ENCODE assay signal across 15 mouse cellular contexts in genomic region chr7:79471436-79471835, GRCm38 (mm10). TPM values are rescaled to one million over a fixed set of nuclear protein-coding genes. Genes with fewer than 3 reads are reported as not detected.
A peak's percentile ranks its signal among the peaks of the same experiment; 100 is the strongest.
DNase-seq lines count a peak whose midpoint lies in the region; ATAC-seq and TF ChIP-seq lines count a peak whose summit lies in the region.
"Had no signal": no experiment of that assay in that cellular context is flagged by ENCODE, and none has a peak within 500 bp of the region (broad histone marks: within the 10 kb centered on the region; RNA-seq: fewer than 3 reads in every experiment).

No protein-coding gene starts in this region.

- 65% methylated on average over 7 of the region's 7 CpGs for WGBS in forebrain, postnatal 0 days
- 68% methylated on average over 7 of the region's 7 CpGs for WGBS in forebrain, embryonic 16.5 days
- 42% methylated on average over 7 of the region's 7 CpGs for WGBS in liver, embryonic 14.5 days (ENCODE audit: insufficient replicate concordance)
- 48% methylated on average over 7 of the region's 7 CpGs for WGBS in liver, embryonic 12.5 days (ENCODE audit: insufficient replicate concordance)

- H3K9me3 ChIP-seq in forebrain, postnatal 0 days (ENCODE audit: low read length), result no peaks in the 10 kb centered on the region
- no peaks in the 10 kb centered on the region for H3K9me3 ChIP-seq in forebrain, embryonic 16.5 days (ENCODE audit: control insufficient read depth, low read length)
- H3K9me3 ChIP-seq in liver, embryonic 14.5 days (ENCODE audit: control insufficient read depth, low read length), result no peaks in the 10 kb centered on the region
- no peaks in the 10 kb centered on the region for H3K9me3 ChIP-seq in liver, embryonic 12.5 days (replicated peaks)
- peaks cover 2% of the 10 kb centered on the region for H3K9me3 ChIP-seq in CH12.LX (replicated peaks; ENCODE audit: low read length)
- H3K9me3 ChIP-seq: embryonic facial prominence, embryonic 15.5 days; stomach, embryonic 15.5 days had no signal

- no peaks in the 10 kb centered on the region for H3K36me3 ChIP-seq in forebrain, postnatal 0 days (ENCODE audit: insufficient read depth)
- no peaks in the 10 kb centered on the region for H3K36me3 ChIP-seq in forebrain, embryonic 16.5 days (ENCODE audit: control insufficient read depth, insufficient read depth)
- no peaks in the 10 kb centered on the region for H3K36me3 ChIP-seq in liver, embryonic 14.5 days (replicated peaks; ENCODE audit: control insufficient read depth, insufficient read depth, low read depth)
- no peaks in the 10 kb centered on the region for H3K36me3 ChIP-seq in liver, embryonic 12.5 days
- H3K36me3 ChIP-seq in CH12.LX (replicated peaks in 1 of 2; ENCODE audit: control insufficient read depth in 1 of 2, insufficient read depth in 1 of 2, low read length in 1 of 2), result no peaks in the 10 kb centered on the region
- H3K36me3 ChIP-seq: embryonic facial prominence, embryonic 15.5 days; stomach, embryonic 15.5 days had no signal

- dilution Hi-C loops in CH12.LX (cut with MboI; ENCODE audit: extremely low pct_ligation_motif_present, extremely low pct_unique_long_range_greater_than_20kb, low sequenced_read_pairs), result no loop called here

- TF ChIP-seq RAD21 in CH12.LX (IDR thresholded peaks at IDR 0.05; ENCODE audit: low read depth, low read length), result peak; percentile 62

- H3K4me3 ChIP-seq in forebrain, postnatal 0 days (ENCODE audit: low read depth, low read length), result no peak overlapping the region
- no peak overlapping the region for H3K4me3 ChIP-seq in forebrain, embryonic 16.5 days (replicated peaks; ENCODE audit: low read length)
- no peak overlapping the region for H3K4me3 ChIP-seq in liver, embryonic 14.5 days (ENCODE audit: insufficient read depth in 1 of 2, low read depth in 2 of 2, low read length in 2 of 2)
- H3K4me3 ChIP-seq in liver, embryonic 12.5 days, result no peak overlapping the region
- no peak overlapping the region for H3K4me3 ChIP-seq in CH12.LX (replicated peaks in 1 of 3; ENCODE audit: low read depth in 2 of 3, low read length in 2 of 3, poor library complexity in 1 of 3)
- H3K4me3 ChIP-seq: embryonic facial prominence, embryonic 15.5 days; stomach, embryonic 15.5 days had no signal

- no peaks in the 10 kb centered on the region for H3K27me3 ChIP-seq in forebrain, postnatal 0 days (ENCODE audit: insufficient read depth, low read length)
- H3K27me3 ChIP-seq in forebrain, embryonic 16.5 days (replicated peaks; ENCODE audit: control insufficient read depth, insufficient read depth, low read length), result no peaks in the 10 kb centered on the region
- peaks cover 3% of the 10 kb centered on the region; the same call in 1 of the 2 replicates for H3K27me3 ChIP-seq in liver, embryonic 14.5 days (ENCODE audit: control insufficient read depth, insufficient read depth, low read length)
- H3K27me3 ChIP-seq in liver, embryonic 12.5 days (replicated peaks), result peaks cover 16% of the 10 kb centered on the region
- peaks cover 5% of the 10 kb centered on the region for H3K27me3 ChIP-seq in CH12.LX (replicated peaks)
- H3K27me3 ChIP-seq: stomach, embryonic 15.5 days had no signal

- in situ Hi-C loops in CH12.LX (cut with MboI; ENCODE audit: low pct_ligation_motif_present, low pct_unique_long_range_greater_than_20kb, low sequenced_read_pairs), result loop anchor here (25.0 kb wide), 1 partner anchor 209 kb away; the partner anchor contains the start of gene Abhd2

- no peaks in the 10 kb centered on the region for H3K4me1 ChIP-seq in forebrain, postnatal 0 days (ENCODE audit: insufficient read depth)
- peaks cover 12% of the 10 kb centered on the region for H3K4me1 ChIP-seq in forebrain, embryonic 16.5 days (replicated peaks; ENCODE audit: control insufficient read depth, insufficient read depth, low read length)
- peaks cover 12 to 18% of the 10 kb centered on the region in 2 experiments for H3K4me1 ChIP-seq in liver, embryonic 14.5 days (replicated peaks; ENCODE audit: control insufficient read depth in 2 of 2, insufficient read depth in 2 of 2, low read length in 1 of 2)
- peaks cover 35% of the 10 kb centered on the region for H3K4me1 ChIP-seq in liver, embryonic 12.5 days
- peaks cover 3 to 35% of the 10 kb centered on the region in 2 experiments for H3K4me1 ChIP-seq in CH12.LX (ENCODE audit: control insufficient read depth in 1 of 2, insufficient read depth in 2 of 2)

- no peak overlapping the region for H3K27ac ChIP-seq in forebrain, postnatal 0 days (ENCODE audit: low read depth, low read length)
- no peak overlapping the region for H3K27ac ChIP-seq in forebrain, embryonic 16.5 days (ENCODE audit: low read length)
- H3K27ac ChIP-seq in liver, embryonic 14.5 days, result no peak overlapping the region
- no peak overlapping the region for H3K27ac ChIP-seq in liver, embryonic 12.5 days
- no peak overlapping the region for H3K27ac ChIP-seq in CH12.LX (ENCODE audit: insufficient read depth, low read depth)
- H3K27ac ChIP-seq: embryonic facial prominence, embryonic 15.5 days; stomach, embryonic 15.5 days had no signal

- TF ChIP-seq EP300 in liver, embryonic 14.5 days (IDR thresholded peaks at IDR 0.05; ENCODE audit: low read depth), result no peak
- no peak for TF ChIP-seq EP300 in CH12.LX (IDR thresholded peaks at IDR 0.05; ENCODE audit: low read length)

- no peak for ATAC-seq in forebrain, postnatal 0 days
- no peak for ATAC-seq in forebrain, embryonic 16.5 days
- ATAC-seq in liver, embryonic 14.5 days (ENCODE audit: insufficient read depth), result no peak
- ATAC-seq in liver, embryonic 12.5 days, result no peak
- ATAC-seq: hindbrain, embryonic 16.5 days had no signal

- no peak overlapping the region for H3K9ac ChIP-seq in forebrain, postnatal 0 days
- H3K9ac ChIP-seq in forebrain, embryonic 16.5 days (replicated peaks; ENCODE audit: low read depth, low read length), result no peak overlapping the region
- no peak overlapping the region for H3K9ac ChIP-seq in liver, embryonic 14.5 days (replicated peaks)
- no peak overlapping the region for H3K9ac ChIP-seq in liver, embryonic 12.5 days
- no peak overlapping the region for H3K9ac ChIP-seq in CH12.LX (ENCODE audit: insufficient read depth, low read depth)
- H3K9ac ChIP-seq: embryonic facial prominence, embryonic 15.5 days; stomach, embryonic 15.5 days had no signal

- no peak for TF ChIP-seq POLR2A in CH12.LX (IDR thresholded peaks at IDR 0.05; ENCODE audit: low read depth, low read length)

- H3K4me2 ChIP-seq in forebrain, postnatal 0 days (ENCODE audit: low read depth), result no peak overlapping the region
- no peak overlapping the region for H3K4me2 ChIP-seq in forebrain, embryonic 16.5 days (ENCODE audit: low read length)
- no peak overlapping the region for H3K4me2 ChIP-seq in liver, embryonic 14.5 days (ENCODE audit: low read depth)
- no peak overlapping the region for H3K4me2 ChIP-seq in liver, embryonic 12.5 days
- H3K4me2 ChIP-seq in CH12.LX (ENCODE audit: insufficient read depth, low read depth, poor library complexity, severe bottlenecking), result peak overlapping the region; percentile 22; the same call in 1 of the 2 replicates
- H3K4me2 ChIP-seq: embryonic facial prominence, embryonic 15.5 days; stomach, embryonic 15.5 days had no signal

- H3K79me2 ChIP-seq in CH12.LX (replicated peaks; ENCODE audit: control insufficient read depth, extremely low read depth, insufficient read depth, poor library complexity, severe bottlenecking), result no peaks in the 10 kb centered on the region

- no peak for DNase-seq in forebrain, postnatal 0 days
- no peak for DNase-seq in liver, embryonic 14.5 days (ENCODE audit: low read depth in 3 of 3, low spot score in 3 of 3)
- DNase-seq in CH12.LX (ENCODE audit: extremely low read depth), result peak; percentile 53
- DNase-seq in brain, adult 2 months (ENCODE audit: low read depth, low spot score), result peak; percentile 34
- no peak for DNase-seq in right cerebral cortex, postnatal 25 days
- no peak for DNase-seq in lung, postnatal 14 days
- DNase-seq: cerebellum, postnatal 14 days; gastrocnemius, postnatal 36 days; kidney, postnatal 14 days; right cerebral cortex, postnatal 4 days had no signal

- peak; percentile 49 for TF ChIP-seq CTCF in forebrain, postnatal 0 days (IDR thresholded peaks at IDR 0.05; ENCODE audit: low read depth)
- peak; percentile 53 for TF ChIP-seq CTCF in liver, embryonic 14.5 days (IDR thresholded peaks at IDR 0.05; ENCODE audit: low read depth)
- peak; percentile 21 to 71; a peak in 3 of 4 replicates for TF ChIP-seq CTCF in CH12.LX (conservative IDR thresholded peaks at IDR 0.05 in 1 of 2, IDR thresholded peaks at IDR 0.05 in 1 of 2; ENCODE audit: low read depth in 2 of 2, low read length in 2 of 2)

TF ChIP-seq in CH12.LX, 34 proteins besides CTCF, POLR2A, EP300 and RAD21 (continues in another document):
- no peak for TF ChIP-seq GABPA (IDR thresholded peaks at IDR 0.05; ENCODE audit: insufficient replicate concordance, low read depth, low read length)
- TF ChIP-seq MXI1 (IDR thresholded peaks at IDR 0.05; ENCODE audit: low read depth, low read length), result peak; percentile 56; the same call in 1 of the 2 replicates
- no peak for TF ChIP-seq ZMIZ1 (IDR thresholded peaks at IDR 0.05; ENCODE audit: low read depth, low read length)
- TF ChIP-seq CHD1 (IDR thresholded peaks at IDR 0.05; ENCODE audit: low read depth, low read length), result no peak
- TF ChIP-seq RCOR1 (conservative IDR thresholded peaks at IDR 0.05; ENCODE audit: low read depth, low read length), result no peak
- TF ChIP-seq MAZ (IDR thresholded peaks at IDR 0.05; ENCODE audit: low read depth, low read length), result no peak
- TF ChIP-seq USF1 (IDR thresholded peaks at IDR 0.05; ENCODE audit: low read depth, low read length), result no peak
- TF ChIP-seq E2F4 (IDR thresholded peaks at IDR 0.05; ENCODE audit: insufficient replicate concordance, low read depth, low read length), result no peak
- no peak for TF ChIP-seq USF2 (conservative IDR thresholded peaks at IDR 0.05; ENCODE audit: low read depth, low read length)
- no peak for TF ChIP-seq TBP (conservative IDR thresholded peaks at IDR 0.05; ENCODE audit: low read depth, low read length)
- TF ChIP-seq SIN3A (IDR thresholded peaks at IDR 0.05; ENCODE audit: low read length), result peak; percentile 56
- TF ChIP-seq KAT2A (IDR thresholded peaks at IDR 0.05; ENCODE audit: insufficient replicate concordance, low read length), result no peak
- TF ChIP-seq PAX5 (IDR thresholded peaks at IDR 0.05; ENCODE audit: low read length), result no peak
- TF ChIP-seq JUND (conservative IDR thresholded peaks at IDR 0.05; ENCODE audit: low read depth, low read length), result no peak

RNA-seq across cellular contexts. Expression of gene Polg, which starts 5.3 kb away (rescaled TPM):
- 51.1 and 52.9 TPM in 2 replicates for total RNA-seq in forebrain, postnatal 0 days (2014; rRNA removed)
- 17.4 and 19.4 TPM in 2 replicates for polyA plus RNA-seq in forebrain, postnatal 0 days (2015; fragmentation: Nextera tagmentation; extraction: Ambion mirVana)
- polyA plus RNA-seq in forebrain, embryonic 16.5 days (2015; fragmentation: Nextera tagmentation; extraction: Ambion mirVana), result 29.5 and 34.6 TPM in 2 replicates
- 14.4 and 15.4 TPM in 2 replicates for polyA plus RNA-seq in liver, embryonic 14.5 days (2012; rRNA removed)
- 14.0 and 16.2 TPM in 2 replicates for polyA plus RNA-seq in liver, embryonic 14.5 days (2014; fragmentation: Nextera tagmentation; extraction: Ambion mirVana)
- 33.1 and 33.8 TPM in 2 replicates for polyA plus RNA-seq in liver, embryonic 12.5 days (2016; fragmentation: Nextera tagmentation; extraction: Ambion mirVana)
- total RNA-seq in CH12.LX (2012; rRNA removed) (62.1 and 71.9 TPM in 2 replicates), CH12.LX (2014; rRNA removed) (53.1 and 60.5 TPM in 2 replicates)
- polyA plus RNA-seq in CH12.LX (2012; ENCODE audit: insufficient read length, low read depth), result 116 and 135 TPM in 2 replicates

Comparison
In these comparisons a context has a peak if more than half of its experiments do, and no peak if none do; other contexts are left out.
1. DNase-seq: peak in CH12.LX (single experiment) and brain, adult 2 months (single experiment); none in forebrain, postnatal 0 days (single experiment), liver, embryonic 14.5 days (0 of 3), right cerebral cortex, postnatal 25 days (single experiment) and lung, postnatal 14 days (single experiment).
2. Peak in every context shown above with its lines, with median percentiles within 50 percentile points of each other: CTCF ChIP-seq.